Mouse (Mus musculus) hindbrain, embryonic 16.5 days (tissue): ENCODE measurements around the gene Hoxa5. TPM values are rescaled to one million over a fixed set of nuclear protein-coding genes. Genes with fewer than 3 reads are reported as not detected.

Source experiments
- ATAC-seq: fragments of 200-750 bp; cut with Nextera tagmentation; 2 replicates; pipeline ENCODE4 v1.8.0; 2017; ENCODE audit warnings: moderate TSS enrichment, moderate library complexity
- H3K27ac ChIP-seq: fragments of 300-500 bp; sonication (generic); 2 replicates; pipeline ENCODE4 v1.5.1; 2014; ENCODE audit warnings: low read depth, mild to moderate bottlenecking, control low read depth, low read length, moderate library complexity
- H3K27me3 ChIP-seq: fragments of 300-500 bp; sonication (generic); replicated peaks from 2 replicates; pipeline ENCODE4 v1.6.1; 2014; ENCODE audit warnings: low read length; ENCODE audit not compliant: control insufficient read depth, insufficient read depth
- H3K36me3 ChIP-seq: fragments of 300-500 bp; sonication (generic); 2 replicates; pipeline ENCODE4 v1.6.1; 2014; ENCODE audit warnings: mild to moderate bottlenecking, low read length, moderate library complexity, mixed read lengths; ENCODE audit not compliant: control insufficient read depth, insufficient read depth
- H3K4me1 ChIP-seq: fragments of 300-500 bp; sonication (generic); 2 replicates; pipeline ENCODE4 v1.6.1; 2014; ENCODE audit warnings: low read depth, low read length; ENCODE audit not compliant: control insufficient read depth, insufficient read depth
- H3K4me2 ChIP-seq: fragments of 300-500 bp; sonication (generic); 2 replicates; pipeline ENCODE4 v1.6.1; 2014; ENCODE audit warnings: mild to moderate bottlenecking, low read length, control low read depth, moderate library complexity
- H3K4me3 ChIP-seq: fragments of 300-500 bp; sonication (generic); 2 replicates; pipeline ENCODE4 v1.5.1; 2014; ENCODE audit warnings: mild to moderate bottlenecking, low read length, control low read depth, moderate library complexity
- H3K9ac ChIP-seq: fragments of 300-500 bp; sonication (generic); 2 replicates; pipeline ENCODE4 v1.6.1; 2014; ENCODE audit warnings: low read depth, mild to moderate bottlenecking, control low read depth, low read length, moderate library complexity
- H3K9me3 ChIP-seq: fragments of 300-500 bp; sonication (generic); 2 replicates; pipeline ENCODE4 v1.6.1; 2014; ENCODE audit warnings: mild to moderate bottlenecking, low read length, moderate library complexity; ENCODE audit not compliant: control insufficient read depth
- WGBS: fragments of 180-500 bp; shearing (Covaris S2); extraction: QIAGEN DNeasy Blood & Tissue Kit; methylation state at CpG from one replicate; pipeline ENCODE4 v1.1.7; 2014; 5-methylcytosine and 5-hydroxymethylcytosine counted together
- polyA plus RNA-seq: library from polyadenylated mRNA; unstranded; fragments of >200 nt; fragmentation: Nextera tagmentation; extraction: Ambion mirVana; gene quantifications from 2 replicates; pipeline ENCODE4 v1.2.1, GENCODE M21; 2015

Gene Hoxa5
- polyA plus RNA-seq, 1 experiment from 2014 or later = 106 TPM

DNA sequence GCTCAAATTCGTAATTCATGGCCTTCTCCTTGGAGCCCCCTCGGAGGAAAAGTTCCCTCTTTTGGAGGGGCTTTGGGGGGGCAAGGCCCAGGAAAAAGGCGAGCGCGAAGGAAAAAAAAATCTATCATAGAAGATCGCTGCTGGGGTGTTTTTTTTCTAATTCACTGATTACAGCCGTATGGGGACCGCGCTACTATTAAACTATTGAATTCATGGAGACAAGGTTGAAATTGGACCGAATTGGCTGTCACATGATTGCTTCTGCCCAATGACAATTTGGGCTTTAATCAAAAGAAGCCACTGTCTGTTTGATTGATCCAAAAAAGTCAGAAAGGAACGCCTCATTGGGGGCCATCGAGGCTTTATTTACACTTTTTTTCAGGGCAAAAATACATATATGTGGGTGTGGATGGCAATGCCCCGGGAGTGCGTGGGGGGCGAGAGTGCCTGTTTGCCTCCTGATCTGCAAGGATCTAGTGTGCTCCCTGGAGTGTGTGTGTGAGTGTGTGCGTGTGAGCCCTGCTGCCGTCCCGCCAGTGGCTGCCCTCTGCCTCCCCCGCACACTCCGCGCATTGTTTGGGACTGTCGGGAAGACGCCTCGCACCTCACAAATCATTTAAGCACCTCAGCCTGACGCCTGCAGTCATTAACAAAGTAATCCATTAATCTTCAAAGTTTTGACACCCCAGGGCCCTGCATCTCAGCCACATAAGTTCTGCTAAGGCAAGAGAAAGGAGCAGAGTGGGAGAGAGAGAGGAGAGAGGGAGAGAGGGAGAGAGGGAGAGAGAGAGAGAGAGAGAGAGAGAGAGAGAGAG lies 39.6 kb downstream of the Hoxa5 start, which contains the start of gene Hoxa2:
TSS of gene Hoxa2 (minus strand) at position 206 of the 815 bp plus-strand sequence.
- WGBS = under 1% methylated on average over 25 of the region's 25 CpGs
- H3K9me3 ChIP-seq = no peaks in the 10 kb centered on the region
- peaks cover 3% of the 10 kb centered on the region; the same call in 1 of the 2 replicates for H3K27me3 ChIP-seq
- peak within 1 kb of the TSS; percentile 57 for H3K4me3 ChIP-seq
- peak within 1 kb of the TSS; percentile 83 for H3K9ac ChIP-seq
- peak within 1 kb of the TSS; percentile 97 for H3K27ac ChIP-seq
- peak; percentile 72 for ATAC-seq
- no peaks in the 10 kb centered on the region for H3K36me3 ChIP-seq
- peaks cover under 1% of the 10 kb centered on the region; the same call in 1 of the 2 replicates for H3K4me1 ChIP-seq
- peak within 1 kb of the TSS; percentile 80 for H3K4me2 ChIP-seq

DNA sequence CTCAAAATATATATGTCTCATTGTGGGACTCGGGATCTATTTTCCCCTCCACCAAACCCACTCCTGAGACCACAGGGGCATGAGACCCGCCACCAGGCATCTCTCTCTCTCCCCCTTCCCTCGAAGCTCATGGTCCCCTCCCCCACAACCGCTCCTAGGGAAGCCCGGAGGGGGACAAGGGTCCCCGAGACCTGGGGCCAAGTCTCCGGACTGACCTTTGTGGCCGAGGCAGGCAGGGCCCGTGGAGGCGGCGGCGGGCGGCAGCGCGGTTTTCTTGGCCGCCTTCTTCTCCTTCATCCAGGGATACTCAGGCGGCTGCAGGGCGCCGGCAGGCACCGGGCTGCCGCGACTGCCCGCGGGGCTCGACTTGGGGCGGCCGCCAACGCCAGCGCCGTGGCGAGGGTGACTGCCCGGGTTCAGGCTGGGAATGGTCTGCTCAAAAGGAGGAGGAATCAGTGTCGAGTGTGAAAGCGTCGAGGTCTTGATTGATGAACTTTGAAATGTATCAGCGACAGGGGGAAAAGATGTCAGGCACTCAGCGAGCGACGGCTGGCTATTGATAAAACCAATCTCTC lies 40.2 kb downstream of the Hoxa5 start:
- Histone ChIP-seq H3K4me3 (peak overlapping the region; percentile 57), H3K27me3 (no peaks in the 10 kb centered on the region), H3K4me2 (peak overlapping the region; percentile 80), H3K9me3 (no peaks in the 10 kb centered on the region), H3K27ac (peak overlapping the region; percentile 97), H3K4me1 (no peaks in the 10 kb centered on the region), H3K9ac (peak overlapping the region; percentile 83), H3K36me3 (no peaks in the 10 kb centered on the region)
- WGBS = under 1% methylated on average over 39 of the region's 39 CpGs
- no peak for ATAC-seq

DNA sequence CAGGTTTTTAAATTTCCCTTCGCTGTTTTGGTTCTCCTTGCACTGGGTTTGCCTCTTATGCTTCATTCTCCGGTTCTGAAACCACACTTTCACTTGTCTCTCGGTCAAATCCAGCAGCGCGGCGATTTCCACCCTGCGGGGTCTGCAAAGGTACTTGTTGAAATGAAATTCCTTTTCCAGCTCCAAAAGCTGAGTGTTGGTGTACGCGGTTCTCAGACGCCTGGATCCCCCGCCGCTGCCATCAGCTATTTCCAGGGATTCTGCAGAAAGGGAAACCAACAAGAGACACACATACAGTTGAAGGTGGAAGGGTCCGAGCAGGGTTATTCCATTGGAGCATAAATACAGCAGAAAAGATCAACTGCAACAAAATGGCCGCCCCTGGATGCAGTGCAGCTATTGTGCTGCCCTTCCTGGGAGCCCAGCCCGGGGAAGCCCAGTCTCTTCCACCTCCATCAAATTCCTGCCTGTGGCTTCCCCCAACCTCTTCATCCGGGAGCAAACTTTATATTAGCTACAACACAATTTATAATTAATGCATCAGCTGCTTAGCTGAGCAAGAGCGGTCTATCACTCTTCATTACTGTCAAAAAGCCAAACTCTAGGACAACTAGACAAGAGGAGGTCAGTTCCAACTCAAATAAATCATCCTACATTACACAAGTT lies 40.9 kb downstream of the Hoxa5 start:
- H3K4me2 ChIP-seq = peak overlapping the region; percentile 80
- H3K36me3 ChIP-seq = no peaks in the 10 kb centered on the region
- 3% methylated on average over 17 of the region's 17 CpGs for WGBS
- H3K27ac ChIP-seq = peak overlapping the region; percentile 97
- no peak for ATAC-seq
- H3K9ac ChIP-seq = peak overlapping the region; percentile 83
- no peaks in the 10 kb centered on the region for H3K9me3 ChIP-seq
- H3K4me3 ChIP-seq = peak overlapping the region; percentile 57
- no peaks in the 10 kb centered on the region for H3K27me3 ChIP-seq
- H3K4me1 ChIP-seq = peaks cover 5% of the 10 kb centered on the region; the same call in 1 of the 2 replicates

DNA sequence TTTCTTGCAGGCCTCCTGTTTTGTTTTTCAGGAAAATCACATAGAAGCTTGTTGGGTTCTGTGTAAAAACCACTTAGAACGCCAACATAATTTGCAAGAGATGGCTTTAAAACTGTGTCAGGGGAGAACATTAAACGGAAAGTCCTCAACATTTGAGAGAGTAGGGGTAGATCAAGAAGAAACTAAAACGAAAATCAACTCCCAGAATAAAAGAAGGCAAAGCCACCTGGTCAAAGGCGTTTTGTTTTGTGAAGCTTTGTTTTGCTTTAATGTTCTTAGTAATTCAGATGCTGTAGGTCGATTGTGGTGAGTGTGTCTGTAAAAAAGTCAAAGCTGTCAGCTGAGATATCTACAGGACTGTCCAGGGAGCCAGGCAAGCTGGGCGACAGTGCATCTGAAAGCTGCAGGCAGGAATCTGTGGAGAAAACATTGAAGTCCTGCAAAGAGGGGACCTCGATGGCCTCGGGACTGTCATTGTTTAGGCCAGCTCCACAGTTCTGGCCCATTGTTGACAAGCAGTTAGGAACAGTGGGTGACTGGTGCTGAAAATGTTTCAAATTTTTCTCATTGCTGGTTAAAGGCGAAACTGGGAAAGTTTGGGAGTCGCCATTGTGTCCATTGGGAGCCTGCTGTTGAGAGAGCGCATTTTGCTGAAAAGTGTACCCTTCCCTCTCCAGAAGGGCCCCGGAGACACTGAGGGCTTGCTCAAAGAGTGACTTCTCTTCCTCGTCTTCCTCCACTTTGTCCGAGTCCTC lies 41.6 kb downstream of the Hoxa5 start:
- H3K9me3 ChIP-seq = no peaks in the 10 kb centered on the region
- peak overlapping the region; percentile 57 for H3K4me3 ChIP-seq
- no peaks in the 10 kb centered on the region for H3K36me3 ChIP-seq
- H3K4me1 ChIP-seq = peaks cover 10% of the 10 kb centered on the region
- no peak for ATAC-seq
- 5% methylated on average over 14 of the region's 14 CpGs for WGBS
- peak overlapping the region; percentile 83 for H3K9ac ChIP-seq
- H3K27me3 ChIP-seq = no peaks in the 10 kb centered on the region; the same call in 1 of the 2 replicates
- H3K4me2 ChIP-seq = peak overlapping the region; percentile 80
- H3K27ac ChIP-seq = peak overlapping the region; percentile 97

DNA sequence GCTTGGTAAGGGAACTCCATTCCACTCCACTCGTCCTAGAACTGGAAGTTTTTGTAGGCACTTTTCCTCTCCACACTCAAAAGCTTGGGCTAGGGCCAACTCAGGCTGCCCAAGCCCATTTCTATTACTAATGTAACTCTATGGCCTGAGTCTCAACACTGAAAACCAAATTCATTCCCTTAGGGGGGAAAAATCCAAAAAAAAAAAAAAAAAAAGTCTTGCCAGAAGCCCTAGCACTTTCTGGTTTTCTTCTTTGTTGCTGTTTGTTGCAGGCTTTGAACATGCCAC lies 42.4 kb downstream of the Hoxa5 start:
- no peak for ATAC-seq
- H3K4me1 ChIP-seq = peaks cover 10% of the 10 kb centered on the region
- no peaks in the 10 kb centered on the region; the same call in 1 of the 2 replicates for H3K27me3 ChIP-seq
- H3K27ac ChIP-seq = peak overlapping the region; percentile 69
- peak overlapping the region; percentile 28 for H3K4me3 ChIP-seq
- no peaks in the 10 kb centered on the region for H3K9me3 ChIP-seq
- 10% methylated on average over 1 of the region's 1 CpGs for WGBS
- peak overlapping the region; percentile 80 for H3K4me2 ChIP-seq
- H3K9ac ChIP-seq = peak overlapping the region; percentile 36
- no peaks in the 10 kb centered on the region for H3K36me3 ChIP-seq

DNA sequence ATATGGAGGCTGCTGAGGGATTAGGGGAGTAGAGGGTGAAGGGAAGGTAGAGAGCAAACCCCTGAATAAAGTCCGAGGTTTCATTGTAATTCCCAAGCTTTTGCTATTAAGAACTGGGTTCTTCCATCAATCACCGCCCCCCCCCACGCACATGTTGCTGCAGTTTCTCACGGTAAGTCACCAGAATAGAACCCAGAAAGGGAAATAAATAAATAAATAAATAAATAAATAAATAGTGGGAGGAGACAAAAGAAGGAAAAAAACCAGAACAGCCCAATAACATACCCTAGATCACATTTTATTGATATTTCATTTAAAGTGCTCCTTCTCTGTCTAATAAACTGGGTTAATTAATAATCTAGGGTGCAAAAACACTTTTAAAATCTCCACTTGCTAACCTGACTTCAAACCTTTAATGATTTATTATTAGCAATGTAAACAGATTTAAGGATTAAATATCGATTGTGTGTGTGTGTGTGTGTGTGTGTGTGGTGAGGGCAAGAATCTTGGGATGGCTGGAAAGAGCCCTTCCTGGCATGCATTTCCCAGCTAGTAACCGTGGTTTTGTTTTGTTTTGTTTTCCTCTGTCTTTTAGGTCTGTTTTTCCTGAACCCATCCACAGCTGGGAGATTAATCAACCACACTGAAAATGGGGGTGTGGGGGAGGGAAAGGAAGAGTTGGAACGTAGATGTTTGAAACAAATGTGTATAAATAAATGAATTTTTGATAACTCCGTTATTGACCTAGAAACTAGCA lies 42.9 kb downstream of the Hoxa5 start:
- H3K27ac ChIP-seq = peak overlapping the region; percentile 80
- ATAC-seq = no peak
- H3K4me2 ChIP-seq = peak overlapping the region; percentile 80
- peak overlapping the region; percentile 67 for H3K9ac ChIP-seq
- 6% methylated on average over 8 of the region's 8 CpGs for WGBS
- H3K4me3 ChIP-seq = peak overlapping the region; percentile 67
- no peaks in the 10 kb centered on the region for H3K36me3 ChIP-seq
- no peaks in the 10 kb centered on the region for H3K9me3 ChIP-seq
- H3K4me1 ChIP-seq = peaks cover 10% of the 10 kb centered on the region
- peaks cover under 1% of the 10 kb centered on the region for H3K27me3 ChIP-seq

DNA sequence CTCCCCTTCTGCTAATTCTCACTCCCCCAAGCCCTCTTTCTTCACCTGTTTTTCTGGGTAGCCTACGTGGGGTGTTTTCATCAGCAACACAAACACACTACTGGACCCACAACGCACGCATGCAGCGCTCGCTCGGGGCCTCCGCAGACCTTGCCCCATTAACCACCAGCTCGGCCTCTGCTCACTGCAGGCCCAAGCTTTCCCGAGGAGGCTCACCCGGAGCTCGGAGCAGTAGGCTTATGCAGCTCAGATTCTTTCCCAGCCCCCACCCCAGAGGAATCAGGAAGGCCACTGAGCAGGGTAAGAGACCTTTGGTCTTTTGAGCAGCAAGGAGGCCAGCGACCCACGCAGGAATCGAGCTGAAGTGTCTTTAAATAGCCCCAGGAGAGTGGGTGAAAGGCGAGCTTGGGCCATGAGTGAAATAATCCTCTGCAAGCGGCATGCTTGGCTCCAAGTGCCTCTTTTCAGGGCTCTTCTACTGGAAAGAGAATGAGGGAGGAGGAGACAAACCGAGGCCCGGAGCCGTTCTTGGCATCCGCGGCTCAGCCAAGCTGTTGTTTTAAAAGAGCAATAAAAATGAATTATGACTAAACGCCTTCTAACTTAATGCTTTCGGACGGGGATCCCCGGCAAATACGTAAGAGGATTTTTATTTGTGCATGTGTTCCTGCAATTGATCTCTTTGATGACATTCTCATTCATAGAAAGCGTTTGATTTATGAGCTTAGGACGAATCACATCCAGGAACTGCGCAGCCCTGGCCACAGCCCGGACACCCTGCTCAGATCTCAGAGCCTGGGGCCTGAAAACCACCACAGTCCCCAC lies 43.7 kb downstream of the Hoxa5 start:
- Histone ChIP-seq H3K4me1 (peaks cover 10% of the 10 kb centered on the region), H3K27me3 (peaks cover 6% of the 10 kb centered on the region), H3K9me3 (no peaks in the 10 kb centered on the region), H3K4me2 (peak overlapping the region; percentile 80), H3K36me3 (no peaks in the 10 kb centered on the region), H3K27ac (peak overlapping the region; percentile 80), H3K9ac (peak overlapping the region; percentile 67), H3K4me3 (peak overlapping the region; percentile 67)
- 2% methylated on average over 30 of the region's 30 CpGs for WGBS
- no peak for ATAC-seq

DNA sequence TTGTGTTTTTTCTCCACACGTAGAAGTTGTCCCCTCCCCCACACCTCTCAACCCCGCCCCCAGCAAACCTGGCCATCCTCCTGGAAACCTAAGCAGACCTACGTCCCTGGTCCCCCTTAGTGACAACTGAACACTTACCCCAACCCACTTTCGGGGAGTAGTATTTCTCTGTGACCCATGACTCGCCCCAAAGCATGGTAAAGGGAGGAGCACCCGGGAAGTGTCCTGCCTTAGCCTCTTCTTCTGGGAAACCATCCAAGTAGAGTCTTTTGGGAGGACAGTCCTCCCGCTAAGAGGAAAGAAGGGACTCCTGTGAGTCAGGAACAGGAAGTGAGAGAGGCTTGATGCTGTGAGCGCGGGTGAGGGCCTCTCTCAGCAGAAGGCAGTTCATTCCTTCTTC lies 44.4 kb downstream of the Hoxa5 start:
- 5% methylated on average over 8 of the region's 9 CpGs for WGBS

More for the DNA sequence above, 44.4 kb downstream of the Hoxa5 start:
- Histone ChIP-seq H3K4me2 (peak overlapping the region; percentile 80), H3K9ac (peak overlapping the region; percentile 67), H3K36me3 (no peaks in the 10 kb centered on the region), H3K4me3 (peak overlapping the region; percentile 67), H3K9me3 (no peaks in the 10 kb centered on the region), H3K27me3 (peaks cover 12% of the 10 kb centered on the region), H3K27ac (peak overlapping the region; percentile 80), H3K4me1 (peaks cover 10% of the 10 kb centered on the region)
- no peak for ATAC-seq
